Mouse (Mus musculus): ENCODE data around the gene Phf11d. TPM values are rescaled to one million over a fixed set of nuclear protein-coding genes. Genes with fewer than 3 reads are reported as not detected.
"Not testable (repeated sequence)": the region's sequence is repeated elsewhere in the genome, so short reads cannot be mapped to it uniquely, and the experiment has no call there.

Gene Phf11d
- polyA plus RNA-seq (2015; fragmentation: Nextera tagmentation; extraction: Ambion mirVana) = 0.47 and 0.48 TPM in 2 replicates

DNA sequence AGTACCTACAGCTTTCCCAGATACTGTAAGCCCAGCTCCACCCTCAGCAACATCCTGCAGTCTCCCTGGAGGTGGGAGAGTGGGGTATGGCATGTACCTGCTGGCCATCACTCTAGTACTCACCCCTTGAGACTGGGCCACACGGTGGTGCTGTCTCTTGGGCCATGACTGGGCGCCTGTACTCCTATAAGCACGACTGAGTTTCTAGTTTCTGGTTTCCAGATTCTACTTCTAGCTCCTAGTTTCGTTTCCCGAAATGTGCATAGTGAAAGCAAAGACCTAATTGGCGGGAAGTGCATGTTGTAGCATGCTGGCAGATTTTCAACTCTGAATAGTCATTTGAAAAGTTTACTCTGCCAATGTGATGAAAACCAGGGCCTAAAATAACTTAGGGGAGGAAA is at the start of gene Phf11d:
Phf11d (minus strand) TSS at position 227 of the 401 bp plus-strand sequence.
- Histone ChIP-seq H3K4me2 (no peak within 1 kb of the TSS), H3K4me1 (replicated peaks) (no peaks in the 10 kb centered on the region), H3K9ac (no peak within 1 kb of the TSS), H3K27me3 (no peaks in the 10 kb centered on the region), H3K9me3 (no peaks in the 10 kb centered on the region), H3K36me3 (no peaks in the 10 kb centered on the region), H3K4me3 (no peak within 1 kb of the TSS), H3K27ac (replicated peaks) (no peak within 1 kb of the TSS)
- 84% methylated on average over 6 of the region's 6 CpGs for WGBS
- ATAC-seq (ENCODE audit: low read depth) = no peak

DNA sequence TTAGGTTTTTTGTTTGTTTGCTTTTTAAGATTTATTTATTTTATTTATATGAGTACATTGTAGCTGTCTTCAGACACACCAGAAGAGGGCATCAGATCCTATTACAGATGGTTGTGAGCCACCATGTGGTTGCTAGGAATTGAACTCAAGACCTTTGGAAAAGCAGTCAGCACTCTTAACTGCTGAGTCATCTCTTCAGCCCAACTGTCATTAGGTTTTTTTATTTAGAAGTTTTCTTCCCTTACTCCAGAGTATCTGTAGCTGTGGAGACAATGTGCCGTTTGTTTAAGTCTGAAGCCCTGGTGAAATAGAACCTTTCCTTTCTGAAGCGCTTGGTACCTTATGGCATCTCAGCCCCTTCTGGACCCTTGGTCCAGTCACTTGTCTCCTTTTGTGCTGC is 49.7 kb upstream of the Phf11d start:
- H3K27me3 ChIP-seq; H3K27ac ChIP-seq (replicated peaks); ATAC-seq (ENCODE audit: low read depth); H3K4me2 ChIP-seq; H3K4me1 ChIP-seq (replicated peaks); H3K9ac ChIP-seq; H3K4me3 ChIP-seq; H3K9me3 ChIP-seq: not testable (repeated sequence)
- 100% methylated on average over 2 of the region's 2 CpGs for WGBS
- H3K36me3 ChIP-seq = peaks cover 19% of the 10 kb centered on the region

DNA sequence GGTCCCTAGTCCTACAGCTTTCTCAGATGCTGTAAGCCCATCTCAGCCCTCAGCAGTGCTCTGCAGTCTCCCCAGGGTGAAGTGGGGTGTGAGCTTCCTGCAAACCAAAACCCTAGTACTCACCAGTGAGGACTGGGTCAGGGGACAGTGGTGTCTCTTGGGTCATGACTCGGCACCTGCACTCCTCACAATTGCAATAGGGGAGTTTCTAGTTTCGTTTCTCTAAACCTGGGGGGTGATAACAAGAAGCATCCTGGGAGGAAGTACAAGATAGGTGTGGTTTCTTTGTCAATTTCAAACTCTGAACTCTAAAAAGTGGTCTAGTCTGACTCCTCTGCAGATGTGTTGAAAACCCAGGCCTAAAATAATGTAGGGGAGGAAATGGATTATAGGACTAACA is 31.7 kb upstream of the Phf11d start:
- Histone ChIP-seq H3K36me3 (no peaks in the 10 kb centered on the region; the same call in 1 of the 2 replicates), H3K27ac (replicated peaks) (no peak overlapping the region)

DNA sequence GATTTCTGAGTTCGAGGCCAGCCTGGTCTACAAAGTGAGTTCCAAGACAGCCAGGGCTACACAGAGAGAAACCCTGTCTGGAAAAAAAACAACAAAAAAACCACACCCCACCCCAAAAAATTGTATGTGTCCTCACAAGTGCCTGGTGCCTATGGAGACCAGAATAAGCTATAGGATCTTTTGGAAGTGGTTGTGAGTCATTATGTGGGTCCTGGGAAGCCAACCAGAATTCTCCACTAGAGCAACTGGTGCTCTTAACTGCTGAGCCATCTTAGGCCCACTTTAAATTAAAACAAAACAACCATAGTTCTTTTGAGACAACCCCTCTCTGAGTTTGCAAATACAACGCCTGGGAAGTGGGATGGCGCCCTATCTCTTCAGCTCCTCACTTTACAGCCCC is 30.0 kb upstream of the Phf11d start, which contains the start of gene Phf11c:
Phf11c (minus strand) TSS at position 101 of the 400 bp plus-strand sequence.
- no peaks in the 10 kb centered on the region; the same call in 1 of the 2 replicates for H3K36me3 ChIP-seq
- H3K27ac ChIP-seq (replicated peaks) = no peak within 1 kb of the TSS
- WGBS = 87% methylated on average over 3 of the region's 3 CpGs
- no peak for ATAC-seq (ENCODE audit: low read depth)
- H3K9ac ChIP-seq = no peak within 1 kb of the TSS
- no peaks in the 10 kb centered on the region for H3K4me1 ChIP-seq (replicated peaks)
- no peaks in the 10 kb centered on the region for H3K9me3 ChIP-seq
- H3K4me3 ChIP-seq = no peak within 1 kb of the TSS
- H3K27me3 ChIP-seq = no peaks in the 10 kb centered on the region
- H3K4me2 ChIP-seq = no peak within 1 kb of the TSS

More for the DNA sequence above, 31.7 kb upstream of the Phf11d start:
- no peak for ATAC-seq (ENCODE audit: low read depth)
- no peak overlapping the region for H3K9ac ChIP-seq
- no peak overlapping the region for H3K4me3 ChIP-seq
- H3K4me1 ChIP-seq (replicated peaks) = no peaks in the 10 kb centered on the region
- H3K4me2 ChIP-seq = no peak overlapping the region
- H3K9me3 ChIP-seq = no peaks in the 10 kb centered on the region
- 77% methylated on average over 2 of the region's 2 CpGs for WGBS
- no peaks in the 10 kb centered on the region for H3K27me3 ChIP-seq

DNA sequence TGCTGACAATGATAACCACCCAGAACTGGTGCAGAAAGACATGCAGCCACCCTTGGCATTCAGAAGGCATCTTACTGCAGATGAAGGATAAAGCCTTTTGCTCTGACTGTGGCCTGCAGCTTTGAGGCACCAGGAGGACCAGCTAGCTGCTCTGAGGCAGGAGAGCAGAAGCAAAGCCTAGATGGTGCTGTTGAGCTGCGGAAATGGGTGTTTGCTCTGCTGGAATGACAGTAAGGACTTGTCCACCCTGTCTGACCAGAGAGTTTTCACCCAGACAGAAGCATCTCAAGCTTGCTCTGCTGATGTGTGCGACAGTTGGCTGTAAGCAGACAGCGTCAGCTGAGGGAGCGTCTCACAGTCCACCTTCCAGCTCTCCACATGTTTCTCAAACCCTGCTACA is 24.9 kb upstream of the Phf11d start:
- not testable (repeated sequence) for H3K4me1 ChIP-seq (replicated peaks); H3K9ac ChIP-seq; ATAC-seq (ENCODE audit: low read depth); H3K9me3 ChIP-seq; H3K27me3 ChIP-seq; H3K4me2 ChIP-seq; H3K4me3 ChIP-seq; H3K27ac ChIP-seq (replicated peaks); H3K36me3 ChIP-seq
- WGBS = 81% methylated on average over 4 of the region's 4 CpGs

DNA sequence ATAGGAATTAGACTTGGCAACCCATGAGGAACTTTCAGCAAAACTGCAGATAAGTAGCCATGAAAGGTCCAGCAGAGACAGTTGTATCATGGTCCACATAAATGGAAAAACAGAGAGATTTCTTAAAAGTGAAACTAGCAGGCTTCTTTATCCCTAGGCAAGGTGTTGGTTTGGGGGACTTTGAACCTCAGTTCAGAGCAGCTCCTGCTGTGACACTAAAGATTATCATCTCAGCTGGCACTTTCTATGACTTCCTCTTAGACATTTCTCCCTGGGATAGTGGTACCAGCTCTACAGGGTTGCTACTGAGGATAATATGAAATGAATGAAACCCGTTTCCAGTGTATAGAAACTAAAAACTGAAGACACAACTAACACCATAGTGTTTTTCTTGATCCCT is 24.3 kb upstream of the Phf11d start:
- H3K27ac ChIP-seq (replicated peaks) = no peak overlapping the region
- WGBS = 57% methylated on average over 1 of the region's 1 CpGs
- ATAC-seq (ENCODE audit: low read depth) = no peak
- no peak overlapping the region for H3K4me3 ChIP-seq
- no peak overlapping the region for H3K4me2 ChIP-seq
- H3K27me3 ChIP-seq = no peaks in the 10 kb centered on the region
- no peaks in the 10 kb centered on the region for H3K36me3 ChIP-seq
- H3K9ac ChIP-seq = no peak overlapping the region
- no peaks in the 10 kb centered on the region for H3K4me1 ChIP-seq (replicated peaks)
- H3K9me3 ChIP-seq = no peaks in the 10 kb centered on the region

DNA sequence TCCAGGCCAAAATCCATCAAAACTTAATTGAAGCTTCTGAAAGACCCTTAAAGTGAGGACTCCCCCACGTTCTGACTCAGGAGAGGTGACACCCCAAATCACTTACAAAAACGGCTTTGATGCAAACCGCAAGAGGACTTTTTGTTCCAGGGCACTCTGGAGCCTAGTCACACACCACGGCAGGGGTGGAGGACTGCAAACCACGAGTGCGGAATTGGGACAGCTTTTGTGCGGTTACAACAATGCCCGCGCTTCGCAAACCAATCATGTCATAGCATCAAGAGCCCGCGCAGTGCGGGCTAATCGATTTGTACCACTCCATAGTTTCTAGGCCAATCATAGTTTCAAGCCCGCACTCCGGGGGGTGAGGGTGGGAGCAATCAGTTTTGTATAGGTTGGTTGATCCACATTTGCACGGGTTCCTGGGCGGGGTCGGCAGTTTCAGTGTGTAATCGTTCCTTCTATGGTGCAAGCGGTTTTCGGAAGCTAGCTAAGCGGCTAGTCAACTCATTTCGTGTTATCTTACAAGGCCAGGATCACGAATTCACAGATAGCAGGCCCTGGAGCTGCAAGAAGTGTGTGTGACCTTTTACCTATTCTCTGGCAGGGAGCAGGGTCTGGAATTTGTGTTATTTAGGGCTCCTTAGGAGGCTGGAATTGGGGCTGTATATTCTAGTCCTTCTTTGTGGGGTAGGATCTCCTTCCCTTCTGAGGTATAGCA is 5.2 kb upstream of the Phf11d start:
- Histone ChIP-seq H3K9ac (no peak overlapping the region), H3K27me3 (no peaks in the 10 kb centered on the region), H3K9me3 (peaks cover 8% of the 10 kb centered on the region), H3K27ac (replicated peaks) (no peak overlapping the region), H3K4me3 (no peak overlapping the region), H3K36me3 (no peaks in the 10 kb centered on the region), H3K4me2 (no peak overlapping the region), H3K4me1 (replicated peaks) (no peaks in the 10 kb centered on the region)
- WGBS = 92% methylated on average over 25 of the region's 25 CpGs
- no peak for ATAC-seq (ENCODE audit: low read depth)

DNA sequence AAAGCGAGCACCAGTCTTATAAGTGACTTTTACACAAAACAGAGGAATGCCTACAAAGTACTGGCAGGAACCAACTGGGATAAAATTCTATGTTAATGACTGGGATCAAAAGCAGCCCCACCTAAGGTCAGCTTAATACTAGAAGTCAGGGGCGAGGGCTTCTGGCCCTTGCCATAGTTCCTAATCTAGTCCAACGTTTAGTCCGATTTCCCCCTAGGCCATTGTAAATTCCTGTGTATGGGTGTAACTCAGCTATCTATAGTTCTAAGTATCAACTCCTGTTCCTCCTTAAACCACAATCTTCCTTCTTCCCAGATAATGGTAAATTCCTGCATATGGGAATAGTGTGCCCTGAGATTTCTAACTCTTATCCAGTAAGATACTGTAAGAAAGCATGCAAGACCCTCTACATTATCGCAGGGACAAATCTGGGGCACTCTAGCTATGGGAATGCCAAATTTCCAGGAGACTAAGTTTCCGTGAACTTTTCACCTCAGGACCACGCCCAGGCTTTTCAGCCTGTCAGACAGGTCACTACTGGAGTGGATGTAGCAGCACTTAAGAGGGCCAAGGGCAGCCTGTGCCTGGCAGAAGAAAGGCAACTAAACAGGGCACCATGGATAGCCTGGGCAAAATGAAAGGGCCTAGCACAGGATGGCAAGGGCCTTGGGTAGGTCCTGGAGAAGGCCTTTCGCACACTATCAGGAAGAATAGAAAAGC is 1.3 kb upstream of the Phf11d start:
- Histone ChIP-seq H3K27ac (replicated peaks) (no peak overlapping the region), H3K4me1 (replicated peaks) (no peaks in the 10 kb centered on the region), H3K9me3 (peaks cover 6% of the 10 kb centered on the region), H3K4me3 (no peak overlapping the region), H3K9ac (no peak overlapping the region), H3K36me3 (no peaks in the 10 kb centered on the region), H3K4me2 (no peak overlapping the region), H3K27me3 (no peaks in the 10 kb centered on the region)
- 94% methylated on average over 8 of the region's 8 CpGs for WGBS
- no peak for ATAC-seq (ENCODE audit: low read depth)

DNA sequence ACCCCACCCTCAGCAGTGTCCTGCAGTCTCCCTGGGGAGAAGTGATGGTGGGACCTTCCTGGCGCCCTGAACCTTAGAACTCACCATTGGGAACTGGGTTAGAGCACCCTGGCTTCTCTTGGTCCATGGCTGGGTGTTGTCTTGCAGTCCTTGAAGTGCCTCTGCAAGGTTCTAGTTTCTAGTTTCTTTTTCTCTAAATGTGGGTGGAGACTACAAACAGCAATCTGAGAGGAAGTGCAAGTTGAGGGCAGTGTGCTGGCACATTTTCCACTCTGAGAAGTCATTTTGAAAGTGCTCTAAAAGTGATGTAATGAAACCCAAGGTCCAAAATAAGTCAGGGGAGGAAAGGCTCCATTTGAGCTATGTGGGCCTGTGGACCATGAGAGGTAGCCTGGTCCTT is 24.1 kb downstream of the Phf11d start, which contains the start of gene Phf11b:
Phf11b (minus strand) TSS at position 163 of the 400 bp plus-strand sequence.
- not testable (repeated sequence) for H3K9ac ChIP-seq; H3K4me3 ChIP-seq; H3K36me3 ChIP-seq; H3K9me3 ChIP-seq; H3K27ac ChIP-seq (replicated peaks); ATAC-seq (ENCODE audit: low read depth); H3K4me1 ChIP-seq (replicated peaks); H3K4me2 ChIP-seq; H3K27me3 ChIP-seq
- WGBS = 70% methylated on average over 1 of the region's 1 CpGs

DNA sequence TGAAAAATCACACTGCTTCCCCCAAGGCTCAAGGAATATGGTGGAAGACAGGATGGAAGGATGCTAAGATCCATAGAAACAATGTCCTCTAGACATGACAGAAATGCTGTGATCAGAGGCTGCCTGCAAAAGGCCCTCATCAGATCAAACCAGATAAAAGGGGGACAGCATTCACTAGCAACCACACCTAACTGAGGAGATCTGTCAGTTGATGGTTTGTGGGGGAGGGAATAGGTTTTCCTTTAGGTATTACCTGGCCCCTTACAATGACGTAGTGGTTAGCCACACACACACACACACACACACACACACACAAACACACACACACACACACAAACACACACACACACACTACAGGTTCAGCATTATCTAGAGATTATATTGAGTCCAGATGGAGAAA is 25.7 kb downstream of the Phf11d start:
- Histone ChIP-seq H3K4me2 (no peak overlapping the region), H3K27ac (replicated peaks) (no peak overlapping the region), H3K4me1 (replicated peaks) (no peaks in the 10 kb centered on the region), H3K9me3 (no peaks in the 10 kb centered on the region), H3K4me3 (no peak overlapping the region), H3K36me3 (no peaks in the 10 kb centered on the region), H3K9ac (no peak overlapping the region), H3K27me3 (no peaks in the 10 kb centered on the region)
- 83% methylated on average over 1 of the region's 1 CpGs for WGBS
- no peak for ATAC-seq (ENCODE audit: low read depth)

DNA sequence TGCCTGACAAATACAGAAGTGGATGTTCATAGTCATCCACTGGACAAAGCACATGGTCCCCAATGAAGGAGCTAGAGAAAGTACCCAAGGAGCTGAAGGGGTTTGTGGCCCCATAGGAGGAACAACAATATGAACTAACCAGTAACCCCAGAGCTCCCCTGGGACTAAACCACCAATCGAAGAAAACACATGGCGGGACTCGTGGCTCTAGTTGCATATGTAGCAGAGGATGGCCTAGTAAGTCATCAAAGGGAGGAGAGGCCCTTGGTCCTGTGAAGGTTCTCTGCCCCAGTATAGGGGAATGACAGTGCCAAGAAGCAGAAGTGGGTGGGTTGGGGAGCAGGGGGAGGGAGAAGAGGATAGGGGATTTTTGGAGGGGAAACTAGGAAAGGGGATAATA is 29.2 kb downstream of the Phf11d start:
- not testable (repeated sequence) for ATAC-seq (ENCODE audit: low read depth); H3K27me3 ChIP-seq; H3K4me2 ChIP-seq; H3K4me3 ChIP-seq; H3K36me3 ChIP-seq; H3K27ac ChIP-seq (replicated peaks); H3K9me3 ChIP-seq; H3K4me1 ChIP-seq (replicated peaks); H3K9ac ChIP-seq
- 81% methylated on average over 3 of the region's 3 CpGs for WGBS

DNA sequence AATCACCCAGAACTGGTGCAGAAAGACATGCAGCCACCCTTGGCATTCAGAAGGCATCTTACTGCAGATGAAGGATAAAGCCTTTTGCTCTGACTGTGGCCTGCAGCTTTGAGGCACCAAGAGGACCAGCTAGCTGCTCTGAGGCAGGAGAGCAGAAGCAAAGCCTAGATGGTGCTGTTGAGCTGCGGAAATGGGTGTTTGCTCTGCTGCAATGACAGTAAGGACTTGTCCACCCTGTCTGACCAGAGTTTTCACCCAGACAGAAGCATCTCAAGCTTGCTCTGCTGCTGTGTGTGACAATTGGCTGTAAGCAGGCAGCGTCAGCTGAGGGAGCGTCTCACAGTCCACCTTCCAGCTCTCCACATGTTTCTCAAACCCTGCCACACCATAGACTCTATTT is 34.8 kb downstream of the Phf11d start:
- H3K9me3 ChIP-seq; ATAC-seq (ENCODE audit: low read depth); H3K4me1 ChIP-seq (replicated peaks); H3K27me3 ChIP-seq; H3K4me3 ChIP-seq; H3K36me3 ChIP-seq; H3K4me2 ChIP-seq; H3K9ac ChIP-seq; H3K27ac ChIP-seq (replicated peaks): not testable (repeated sequence)
- 67% methylated on average over 3 of the region's 3 CpGs for WGBS

Data from neural tube, embryonic 13.5 days (tissue).